Mouse (Mus musculus): ENCODE measurements around the gene Apln. TPM values are rescaled to one million over a fixed set of nuclear protein-coding genes. Genes with fewer than 3 reads are reported as not detected.

Apln gene
- polyA plus RNA-seq, 1 experiment from 2014 or later: 4.7 TPM

DNA sequence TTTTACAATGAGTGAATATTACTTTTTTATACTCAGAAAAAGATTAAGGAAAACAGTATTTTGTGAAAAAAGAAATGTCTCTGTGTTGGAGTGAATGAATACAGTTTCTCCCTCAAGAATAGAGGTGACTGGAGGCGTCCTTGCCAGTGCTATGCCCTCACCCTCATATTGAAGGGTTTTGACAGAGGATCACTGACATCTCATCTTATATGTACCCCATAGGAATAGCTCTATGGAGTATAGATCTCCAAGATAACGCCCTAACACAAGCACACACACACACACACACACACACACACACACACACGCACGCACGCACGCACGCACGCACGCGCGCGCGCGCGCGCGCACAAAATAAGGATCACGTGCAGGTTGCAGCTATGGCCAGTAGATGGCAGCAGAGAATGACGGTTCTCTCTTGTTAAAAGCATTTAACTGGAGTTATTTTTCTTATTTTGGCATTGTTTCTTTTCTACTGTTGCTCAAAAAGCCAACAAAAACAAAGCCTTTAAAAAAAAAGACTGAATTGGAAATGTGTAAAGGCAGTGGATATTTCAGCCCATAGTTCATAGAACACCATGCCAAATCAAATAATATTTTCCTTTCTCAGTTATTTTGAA lies 49.5 kb downstream of the Apln start:
- H3K9ac ChIP-seq (ENCODE audit: low read length): no peak overlapping the region; the same call in 1 of the 2 replicates
- H3K9me3 ChIP-seq (ENCODE audit: control insufficient read depth, low read length): no peaks in the 10 kb centered on the region
- WGBS: 22% methylated on average over 19 of the region's 19 CpGs
- H3K27ac ChIP-seq (replicated peaks in 1 of 2; ENCODE audit: control insufficient read depth in 1 of 2, insufficient read depth in 1 of 2, low read depth in 2 of 2, low read length in 2 of 2): no peak overlapping the region
- H3K27me3 ChIP-seq (ENCODE audit: control insufficient read depth, insufficient read depth, low read length): peaks cover 4% of the 10 kb centered on the region; the same call in 1 of the 2 replicates
- H3K36me3 ChIP-seq (ENCODE audit: control insufficient read depth, insufficient read depth, low read length): no peaks in the 10 kb centered on the region
- peak overlapping the region; percentile 25 to 32 for H3K4me3 ChIP-seq (ENCODE audit: control insufficient read depth in 1 of 2, insufficient read depth in 1 of 2, low read depth in 1 of 2, low read length in 2 of 2)
- ATAC-seq (ENCODE audit: insufficient number of reproducible peaks, insufficient read depth, low FRiP score, low read depth): no peak
- H3K4me2 ChIP-seq (ENCODE audit: low read length): peak overlapping the region; percentile 51
- H3K4me1 ChIP-seq (ENCODE audit: control insufficient read depth in 2 of 2, insufficient read depth in 2 of 2, low read length in 2 of 2): no peaks in the 10 kb centered on the region

DNA sequence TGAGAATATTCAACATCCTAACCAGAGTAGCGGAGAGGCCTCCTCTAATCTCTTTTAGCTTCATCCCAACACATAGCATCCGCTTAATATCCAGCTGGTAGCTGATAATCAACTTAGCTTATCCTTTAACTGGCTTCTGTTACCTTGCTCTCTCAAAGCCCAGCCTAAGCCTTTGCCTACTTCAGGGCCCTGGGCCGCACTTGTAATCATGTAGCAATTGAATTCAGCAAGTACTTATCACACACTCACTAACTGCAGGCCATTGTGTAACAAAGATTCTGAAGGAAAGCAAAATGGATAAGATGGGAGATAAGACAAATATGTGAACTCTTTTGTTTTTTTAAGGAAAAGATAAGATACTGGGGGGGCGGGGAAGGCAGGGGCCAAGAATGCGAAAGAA lies 57.6 kb downstream of the Apln start:
- Histone ChIP-seq H3K4me2 (ENCODE audit: low read length) (no peak overlapping the region), H3K9ac (ENCODE audit: low read length) (no peak overlapping the region), H3K27ac (replicated peaks in 1 of 2; ENCODE audit: control insufficient read depth in 1 of 2, insufficient read depth in 1 of 2, low read depth in 2 of 2, low read length in 2 of 2) (no peak overlapping the region), H3K4me3 (ENCODE audit: control insufficient read depth in 1 of 2, insufficient read depth in 1 of 2, low read depth in 1 of 2, low read length in 2 of 2) (no peak overlapping the region), H3K36me3 (ENCODE audit: control insufficient read depth, insufficient read depth, low read length) (no peaks in the 10 kb centered on the region), H3K9me3 (ENCODE audit: control insufficient read depth, low read length) (no peaks in the 10 kb centered on the region), H3K27me3 (ENCODE audit: control insufficient read depth, insufficient read depth, low read length) (no peaks in the 10 kb centered on the region), H3K4me1 (ENCODE audit: control insufficient read depth in 2 of 2, insufficient read depth in 2 of 2, low read length in 2 of 2) (no peaks in the 10 kb centered on the region)
- WGBS: 51% methylated on average over 5 of the region's 5 CpGs
- no peak for ATAC-seq (ENCODE audit: insufficient number of reproducible peaks, insufficient read depth, low FRiP score, low read depth)

- Histone ChIP-seq H3K4me3 (ENCODE audit: control insufficient read depth in 1 of 2, insufficient read depth in 1 of 2, low read depth in 1 of 2, low read length in 2 of 2) (no peak overlapping the region), H3K4me2 (ENCODE audit: low read length) (no peak overlapping the region), H3K9ac (ENCODE audit: low read length) (no peak overlapping the region), H3K4me1 (ENCODE audit: control insufficient read depth in 2 of 2, insufficient read depth in 2 of 2, low read length in 2 of 2) (no peaks in the 10 kb centered on the region), H3K27ac (replicated peaks in 1 of 2; ENCODE audit: control insufficient read depth in 1 of 2, insufficient read depth in 1 of 2, low read depth in 2 of 2, low read length in 2 of 2) (no peak overlapping the region), H3K36me3 (ENCODE audit: control insufficient read depth, insufficient read depth, low read length) (no peaks in the 10 kb centered on the region), H3K27me3 (ENCODE audit: control insufficient read depth, insufficient read depth, low read length) (no peaks in the 10 kb centered on the region), H3K9me3 (ENCODE audit: control insufficient read depth, low read length) (no peaks in the 10 kb centered on the region)
- 61% methylated on average over 4 of the region's 4 CpGs for WGBS
- ATAC-seq (ENCODE audit: insufficient number of reproducible peaks, insufficient read depth, low FRiP score, low read depth): no peak
Measured at GRCm38 (mm10) chrX:47976551-47976950, 58.1 kb downstream of the Apln start.

Other genes starting within 250 kb of the Apln start
- gene Smarca1, start 141.9 kb downstream of the Apln start, polyA plus RNA-seq (2014; fragmentation: Nextera tagmentation; extraction: Ambion mirVana): 25.6 and 27.7 TPM in 2 replicates
- 16.1 and 17.2 TPM in 2 replicates for gene Ocrl, start 122.5 kb downstream of the Apln start, polyA plus RNA-seq (2014; fragmentation: Nextera tagmentation; extraction: Ambion mirVana)
- gene Xpnpep2, start 73.9 kb upstream of the Apln start, polyA plus RNA-seq (2014; fragmentation: Nextera tagmentation; extraction: Ambion mirVana): 0.47 and 0.72 TPM in 2 replicates
- 1.2 and 1.6 TPM in 2 replicates for gene Sash3, start 111.6 kb upstream of the Apln start, polyA plus RNA-seq (2014; fragmentation: Nextera tagmentation; extraction: Ambion mirVana)
- 3.9 TPM in 2 replicates for gene Zdhhc9, start 174.0 kb upstream of the Apln start, polyA plus RNA-seq (2014; fragmentation: Nextera tagmentation; extraction: Ambion mirVana)
- 9.5 and 10.8 TPM in 2 replicates for gene Utp14a, start 222.0 kb upstream of the Apln start, polyA plus RNA-seq (2014; fragmentation: Nextera tagmentation; extraction: Ambion mirVana)